Mouse (Mus musculus) layer of hippocampus, adult 9-10 months (tissue): ENCODE measurements around the gene Senp7.
"Not testable (repeated sequence)": the region's sequence is repeated elsewhere in the genome, so short reads cannot be mapped to it uniquely, and the experiment has no call there.

Experiments
- DNase-seq: peaks from one replicate; pipeline ENCODE4 v3.0.0; 2022; ENCODE audit warnings: low spot score

Gene Senp7

DNA sequence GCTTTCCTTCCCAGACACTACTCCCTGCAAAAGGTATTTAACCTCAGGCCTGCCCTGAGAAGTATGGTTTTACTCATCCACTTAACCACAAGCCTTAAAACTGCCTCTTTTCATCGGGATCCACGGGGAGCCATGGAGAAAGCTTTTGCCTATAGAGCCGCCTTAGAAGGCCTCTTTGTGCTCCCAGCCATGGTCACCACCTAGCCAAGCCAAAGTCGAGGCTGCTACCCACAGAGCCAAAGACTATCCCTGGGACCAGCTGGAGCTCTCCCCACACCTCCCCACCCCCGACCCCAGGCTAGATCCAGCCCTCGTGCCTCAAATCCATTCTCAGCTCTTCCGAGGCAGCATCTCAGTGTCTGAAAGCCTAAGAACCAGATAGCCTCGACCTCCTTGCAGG, 18.0 kb downstream of the Senp7 start:
- no peak for DNase-seq

DNA sequence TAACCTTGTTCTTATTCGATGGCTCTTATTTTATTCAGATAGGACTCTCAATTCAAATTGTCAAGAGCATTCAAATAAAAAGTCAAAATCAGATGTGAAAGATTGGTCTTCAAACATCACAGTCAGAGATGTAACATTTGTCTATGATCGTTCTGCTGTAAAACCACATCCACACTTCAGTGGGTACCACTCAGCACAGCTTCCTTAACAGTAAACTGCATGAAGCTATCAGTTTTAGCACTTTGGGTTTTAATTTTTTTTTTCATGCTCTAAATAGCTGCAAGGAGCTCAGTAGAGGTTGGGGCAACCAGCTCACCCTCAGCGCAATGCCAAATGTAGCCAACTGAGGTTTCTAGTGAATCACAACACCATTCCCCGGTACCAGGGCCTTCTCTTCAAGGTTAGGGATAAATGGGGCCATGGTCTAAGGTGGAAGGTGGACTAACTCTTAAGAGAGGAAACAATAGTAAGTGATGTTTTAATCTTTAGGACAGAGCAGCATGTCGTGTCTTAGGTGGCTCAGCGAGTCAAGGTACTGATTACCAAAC, 20.5 kb downstream of the Senp7 start:
- DNase-seq = no peak

DNA sequence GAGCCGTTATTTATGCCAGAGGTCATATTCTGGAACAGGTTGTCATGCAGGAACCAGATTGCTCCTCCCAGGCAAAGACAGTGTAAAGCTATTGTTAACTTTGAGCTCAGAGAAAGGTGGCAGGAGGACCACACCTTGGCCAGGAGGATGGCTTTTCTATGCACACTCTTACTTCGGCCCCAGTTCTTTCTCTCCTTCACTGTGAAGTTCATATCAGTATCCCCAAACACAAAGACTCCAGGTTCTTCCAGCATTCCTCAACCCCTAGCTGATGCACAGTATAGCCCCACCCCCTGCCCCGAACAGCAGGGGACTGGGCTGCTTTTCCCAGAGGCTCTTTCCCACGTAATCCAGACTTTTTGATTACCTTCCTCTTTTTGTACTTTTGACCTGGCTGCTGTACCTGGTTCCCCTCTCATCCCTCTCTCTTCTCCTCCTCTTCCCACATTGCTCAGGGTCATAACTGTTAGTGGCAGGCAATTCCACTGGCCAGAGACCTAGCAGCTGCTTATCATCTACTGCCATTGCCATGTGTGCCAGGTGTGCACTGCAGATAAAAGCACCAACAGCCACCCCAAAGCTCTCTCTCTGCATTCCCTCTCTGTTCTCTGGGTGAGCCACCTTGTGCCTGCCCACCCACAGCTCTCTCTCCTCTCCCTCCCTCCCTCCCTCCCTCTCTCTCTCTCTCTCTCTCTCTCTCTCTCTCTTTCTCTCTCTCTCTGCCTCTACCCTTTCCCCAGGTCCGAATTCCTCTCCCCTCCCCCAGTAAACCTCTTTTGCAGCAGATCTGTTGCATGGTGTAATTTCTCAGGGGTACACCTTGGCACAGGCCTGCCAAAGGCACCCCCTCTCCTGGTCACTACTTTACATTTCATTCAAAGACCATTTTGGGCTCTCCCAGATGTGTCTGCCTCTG, 23.4 kb downstream of the Senp7 start:
- DNase-seq = no peak

DNA sequence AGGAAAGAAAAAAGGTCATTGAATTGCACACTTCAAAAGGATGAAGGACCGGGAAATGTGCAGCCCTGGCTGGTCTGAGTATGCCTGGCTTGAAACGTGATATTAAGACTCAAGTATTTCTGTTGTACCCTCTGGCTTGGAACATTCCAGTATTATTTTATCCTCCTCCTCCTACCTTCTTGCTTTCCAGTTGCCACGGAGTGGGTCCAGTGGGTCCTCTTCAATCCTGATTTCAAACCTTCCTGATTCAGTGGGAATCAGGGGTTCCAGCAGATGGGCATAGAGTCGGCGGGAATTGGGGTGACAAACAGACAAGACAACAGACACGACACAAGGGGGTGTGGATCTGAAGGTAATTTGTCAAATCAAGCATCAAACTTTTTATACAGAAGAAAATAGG, 24.4 kb downstream of the Senp7 start:
- DNase-seq = no peak

DNA sequence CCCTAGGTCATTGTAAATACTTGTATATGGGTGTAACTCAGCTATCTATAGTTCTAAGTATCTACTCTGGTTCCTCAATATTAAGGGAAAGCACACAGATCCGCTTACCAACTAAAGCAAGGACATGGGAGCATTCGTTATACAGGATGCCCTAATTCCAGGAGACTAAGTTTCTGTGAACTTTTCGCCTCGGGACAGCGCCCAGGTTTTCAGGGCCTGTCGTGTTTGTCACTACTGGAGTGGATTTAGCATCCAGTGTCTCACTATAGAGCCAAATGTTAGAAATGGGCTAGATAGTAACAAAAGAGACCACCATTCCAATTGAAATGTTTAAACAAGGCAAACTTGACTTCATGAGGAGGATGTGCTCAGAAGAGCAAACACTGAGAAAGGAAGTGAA, 25.0 kb downstream of the Senp7 start:
- not testable (repeated sequence) for DNase-seq

- no peak for DNase-seq
These were observed 26.0 kb downstream of the Senp7 start for GRCm38 (mm10) chr16:56074122-56074521.

DNA sequence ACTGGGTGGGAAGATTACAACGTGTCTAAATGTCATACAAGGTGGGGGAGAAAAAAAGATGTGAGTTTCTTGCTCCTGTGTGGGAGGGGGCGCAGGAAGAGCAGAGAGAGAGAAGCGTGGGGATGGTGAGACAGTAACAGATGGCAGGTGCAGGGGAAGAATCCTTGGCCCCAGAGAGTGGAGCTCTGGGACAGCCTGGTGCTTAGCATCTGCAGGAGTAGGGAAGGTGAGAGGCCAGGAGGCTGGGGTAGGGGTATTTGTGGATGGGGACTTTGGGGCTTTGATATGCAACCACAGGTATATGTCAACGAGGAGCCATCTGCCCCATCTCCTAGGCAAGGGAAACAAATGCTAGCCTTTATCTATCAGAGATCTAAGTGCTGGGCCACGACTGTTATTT, 26.4 kb downstream of the Senp7 start:
- DNase-seq = no peak

- peak; percentile 63 for DNase-seq
These were observed 27.3 kb downstream of the Senp7 start for GRCm38 (mm10) chr16:56075222-56076111.

- no peak for DNase-seq
These were observed 28.2 kb downstream of the Senp7 start for GRCm38 (mm10) chr16:56076121-56076869.

DNA sequence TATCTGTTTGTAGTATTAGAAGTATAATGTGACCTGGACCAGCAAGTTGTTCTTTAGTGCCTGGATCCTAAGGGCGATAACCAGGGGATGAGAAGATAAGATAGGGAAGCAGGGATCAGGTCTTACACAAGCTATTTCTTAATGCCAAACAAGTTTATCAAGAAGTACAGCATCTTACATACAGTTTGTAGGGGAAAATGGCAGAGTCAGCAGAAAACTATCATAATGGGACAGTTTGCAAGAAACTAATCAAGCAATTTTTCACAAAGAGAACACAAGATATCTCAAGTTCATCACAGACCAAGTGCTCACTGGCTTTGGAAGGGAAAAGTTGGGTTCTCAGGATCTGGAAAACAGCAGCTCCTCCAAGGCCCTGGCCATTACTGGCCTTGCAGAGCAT, 31.3 kb downstream of the Senp7 start:
- no peak for DNase-seq

DNA sequence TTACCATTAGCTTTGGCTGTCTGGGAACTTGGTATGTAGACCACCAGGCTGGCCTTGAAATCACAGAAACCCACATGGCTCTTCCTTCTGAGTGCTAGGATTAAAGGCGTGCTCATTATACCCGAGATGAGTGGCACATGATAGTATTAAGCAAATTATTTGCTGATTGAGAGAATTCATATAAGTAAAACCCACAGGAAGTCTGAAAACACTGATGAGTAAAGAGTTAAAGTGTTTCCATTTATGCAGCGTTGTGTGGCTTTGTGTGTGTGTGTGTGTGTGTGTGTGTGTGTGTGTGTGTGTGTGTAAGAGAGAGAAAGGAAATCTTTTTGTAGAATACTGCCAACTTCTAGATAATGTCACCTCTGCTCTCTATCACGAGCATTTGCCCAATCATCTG, 33.6 kb downstream of the Senp7 start:
- no peak for DNase-seq

- no peak for DNase-seq
These were observed 38.2 kb downstream of the Senp7 start for GRCm38 (mm10) chr16:56086336-56086735.

GRCm38 (mm10) chr16:56090385-56090784, 42.2 kb downstream of the Senp7 start:
- DNase-seq = no peak

DNA sequence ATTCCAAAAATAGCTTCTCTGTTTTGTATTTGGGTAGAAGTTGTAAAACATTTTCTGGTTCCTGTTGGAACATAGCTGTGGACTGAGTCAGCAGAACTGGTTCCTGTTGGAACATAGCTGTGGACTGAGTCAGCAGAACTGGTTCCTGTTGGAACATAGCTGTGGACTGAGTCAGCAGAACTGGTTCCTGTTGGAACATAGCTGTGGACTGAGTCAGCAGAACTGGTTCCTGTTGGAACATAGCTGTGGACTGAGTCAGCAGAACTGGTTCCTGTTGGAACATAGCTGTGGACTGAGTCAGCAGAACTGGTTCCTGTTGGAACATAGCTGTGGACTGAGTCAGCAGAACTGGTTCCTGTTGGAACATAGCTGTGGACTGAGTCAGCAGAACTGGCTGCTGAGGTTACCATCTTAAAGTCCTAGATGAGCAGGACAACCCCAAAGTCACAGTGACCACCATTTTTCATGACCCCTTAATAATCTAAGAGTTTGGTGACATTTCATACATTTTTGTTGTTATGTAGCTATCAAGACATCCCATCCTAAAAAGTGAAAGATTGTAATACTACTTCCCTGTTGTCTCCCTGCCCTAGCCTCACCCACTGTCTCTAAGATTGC, 48.4 kb downstream of the Senp7 start:
- not testable (repeated sequence) for DNase-seq

- DNase-seq = no peak
These were observed 67.6 kb downstream of the Senp7 start for GRCm38 (mm10) chr16:56115706-56116105.

- DNase-seq = no peak
These were observed 68.0 kb downstream of the Senp7 start for GRCm38 (mm10) chr16:56116155-56116554.

DNA sequence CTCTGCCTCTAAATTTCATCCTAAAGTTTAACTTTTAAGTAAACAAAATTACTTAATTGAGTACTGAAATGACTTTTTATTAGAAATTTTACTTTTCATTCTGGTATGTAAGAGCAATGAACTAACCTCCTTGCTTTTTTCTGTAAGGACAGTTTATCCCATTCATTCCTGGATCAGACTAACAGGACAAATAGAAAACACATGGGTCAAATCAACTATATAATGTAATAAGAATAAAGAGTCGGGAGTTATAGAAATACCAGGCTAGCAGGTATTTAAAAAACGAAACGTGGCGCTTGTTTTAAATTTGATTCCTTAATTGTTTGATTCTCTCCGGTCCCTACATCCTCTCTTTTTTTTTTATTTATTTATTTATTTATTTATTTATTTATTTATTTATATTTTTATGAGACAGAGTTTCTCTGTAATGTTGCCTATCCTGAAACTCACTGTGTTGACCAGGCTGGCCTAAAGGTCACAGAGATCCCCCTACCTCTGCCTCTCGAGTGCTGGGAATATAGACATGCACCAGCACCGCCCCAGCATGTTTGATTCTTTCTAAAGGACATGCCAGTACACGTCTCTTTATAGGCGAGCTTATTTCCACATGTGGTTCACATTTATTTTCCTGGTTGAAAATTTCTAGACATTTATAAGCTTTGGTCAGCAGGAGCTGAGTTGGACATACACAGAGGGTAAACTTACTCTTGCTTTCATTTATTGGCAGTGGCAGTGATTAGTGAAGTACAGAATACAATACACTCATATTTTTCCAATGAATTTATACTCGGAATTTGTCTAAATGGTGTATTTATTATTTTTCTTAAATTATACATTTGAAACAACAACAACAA, 69.4 kb downstream of the Senp7 start:
- DNase-seq = no peak

- DNase-seq = no peak
These were observed 74.4 kb downstream of the Senp7 start for GRCm38 (mm10) chr16:56122517-56122916.

- no peak for DNase-seq
These were observed 75.9 kb downstream of the Senp7 start for GRCm38 (mm10) chr16:56124045-56124444.

- DNase-seq = no peak
These were observed 83.5 kb downstream of the Senp7 start for GRCm38 (mm10) chr16:56131666-56132065.

DNA sequence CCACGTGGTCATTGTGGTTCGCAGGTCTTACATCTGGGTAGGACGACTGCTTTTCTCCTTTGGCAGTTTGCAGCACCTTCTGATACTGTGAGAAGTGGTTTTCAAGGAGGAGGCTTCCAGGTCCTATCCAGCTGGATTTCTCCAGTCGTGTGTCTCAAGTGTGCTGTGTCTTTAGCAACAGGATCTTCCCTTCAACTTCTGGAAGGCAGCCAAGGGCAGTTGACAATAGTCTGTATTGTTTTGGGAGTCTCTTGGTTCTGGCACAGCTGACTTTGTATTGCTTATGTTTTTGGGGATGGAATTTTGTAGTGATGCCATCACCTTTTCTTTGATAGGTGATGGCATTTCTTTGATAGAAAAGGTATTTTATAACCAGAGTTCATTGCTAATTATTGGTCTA, 86.0 kb downstream of the Senp7 start:
- DNase-seq = no peak
